Mouse (Mus musculus) heart, postnatal 14 days (tissue): Measurements from ENCODE around the gene Smurf2. TPM values are rescaled to one million over a fixed set of nuclear protein-coding genes. Genes with fewer than 3 reads are reported as not detected.

ENCODE experiments used
- DNase-seq, 2 experiments: peaks; one replicate each; pipeline ENCODE4 v3.0.0; 2021 to 2022
- intact Hi-C: fragments of 180-260 bp; cut with DNase I; formaldehyde crosslinking; loops from one replicate; pipeline ENCODE4 v1.15.1; 2025
- total RNA-seq, 2 experiments: library from RNA; stranded (reverse); gene quantifications; 2 replicates each; pipeline ENCODE4 v1.2.3; 2021

Smurf2 gene
- total RNA-seq, 2 experiments from 2014 or later, result 36.4 to 39.4 TPM

DNA sequence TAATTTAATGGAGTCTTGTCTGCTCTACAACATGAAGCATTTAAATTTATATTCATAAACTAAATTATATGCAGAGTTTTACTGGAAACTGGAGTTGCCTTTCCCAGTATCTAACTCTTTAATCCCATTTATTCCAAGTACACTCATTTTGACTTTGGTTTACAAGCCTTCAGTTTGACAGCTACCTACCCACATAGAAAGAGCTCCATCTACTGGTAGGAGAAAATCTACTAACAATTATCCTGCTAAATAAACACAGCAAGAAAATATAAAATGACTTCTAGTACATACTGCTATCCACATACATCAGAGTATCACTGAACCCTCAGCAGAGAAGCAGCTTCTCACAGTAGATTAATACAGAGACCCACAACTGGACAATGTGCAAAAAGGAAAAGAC, 9.3 kb downstream of the Smurf2 start:
- intact Hi-C loops, result loop anchor here (2.0 kb wide), 1 partner anchor 58 kb away; no protein-coding TSS in a partner anchor
- DNase-seq, result no peak

DNA sequence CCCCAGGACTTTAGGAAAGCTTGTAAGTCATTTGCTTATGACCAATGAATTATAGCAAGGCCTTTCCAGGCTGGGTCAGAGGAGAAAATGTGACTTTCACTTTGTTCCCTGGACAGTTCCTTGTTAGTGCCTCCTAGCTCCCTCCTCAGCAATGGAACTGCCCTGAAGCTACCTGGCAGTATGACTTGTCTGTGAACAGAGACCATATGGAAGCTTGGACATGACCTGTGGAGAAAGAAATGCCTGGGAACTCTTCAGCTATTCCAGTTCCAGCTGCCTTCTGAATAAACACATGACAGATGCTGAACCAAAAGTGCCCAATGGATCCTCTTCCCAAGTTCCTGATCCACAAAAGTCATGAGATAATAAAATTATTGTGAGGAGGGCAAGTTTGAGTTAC, 12.5 kb downstream of the Smurf2 start:
- intact Hi-C loops, result loop anchor here (5.0 kb wide), 1 partner anchor 36 kb away; no protein-coding TSS in a partner anchor
- no peak for DNase-seq

DNA sequence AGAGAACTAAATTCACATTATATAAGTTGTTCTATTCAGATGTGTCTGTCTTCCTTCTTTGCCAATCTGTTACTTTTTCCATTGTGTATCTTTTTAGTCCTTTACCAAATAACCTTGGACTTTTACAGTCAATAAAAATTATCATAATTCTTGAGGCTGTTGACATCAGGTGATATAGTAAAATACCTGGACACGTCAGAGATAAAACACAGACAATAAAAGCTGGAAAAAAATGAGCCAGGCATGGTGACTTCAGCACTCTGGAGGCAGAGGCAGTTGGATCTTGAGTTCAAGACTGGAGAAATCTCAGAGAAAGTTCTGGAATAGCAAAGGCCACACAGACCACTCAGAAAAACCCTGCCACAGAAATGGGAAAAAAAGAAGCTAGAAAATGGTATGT, 13.3 kb downstream of the Smurf2 start:
- no peak for DNase-seq
- intact Hi-C loops, result loop anchor here (5.0 kb wide), 1 partner anchor 35 kb away; no protein-coding TSS in a partner anchor

DNA sequence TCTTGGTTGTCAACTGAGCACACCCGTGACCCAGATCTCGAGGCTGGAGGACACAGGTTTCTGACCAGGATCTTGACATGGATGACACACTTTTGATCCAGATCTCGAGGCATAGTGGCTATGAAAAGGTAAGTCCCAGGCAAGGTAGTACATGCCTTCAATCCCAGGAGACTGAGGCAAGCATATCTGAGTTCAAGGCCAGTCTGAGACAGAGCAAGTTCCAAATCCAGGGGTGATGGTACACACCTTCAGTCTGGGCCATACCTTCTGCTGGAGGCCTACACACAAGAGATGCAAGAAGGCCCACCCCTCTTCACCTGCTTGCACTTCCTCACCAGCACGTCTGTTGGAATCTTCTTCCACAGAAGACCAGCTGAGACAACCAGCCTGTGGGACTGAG, 14.8 kb downstream of the Smurf2 start:
- no peak for DNase-seq
- intact Hi-C loops, result loop anchor here (5.0 kb wide), 1 partner anchor 33 kb away; no protein-coding TSS in a partner anchor

DNA sequence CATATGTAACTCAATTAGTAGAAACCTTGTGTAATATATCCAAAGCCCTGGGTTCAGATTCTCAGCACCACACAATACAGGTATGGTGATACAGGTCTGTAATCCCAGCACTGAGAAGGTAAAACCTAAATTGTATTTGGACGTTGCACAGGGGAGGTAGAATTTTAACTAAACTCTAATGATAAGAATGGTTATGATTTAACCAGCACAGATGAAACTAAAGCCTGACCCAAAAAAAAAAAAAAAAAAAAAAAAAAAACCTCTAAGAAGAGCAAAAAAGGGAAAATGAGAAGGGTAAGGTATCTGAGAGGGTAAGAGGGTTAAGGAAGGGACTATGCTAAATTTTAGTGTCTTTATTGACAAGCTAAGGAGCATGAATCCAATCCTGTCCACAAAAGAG, 20.7 kb downstream of the Smurf2 start:
- DNase-seq, result no peak
- intact Hi-C loops, result no loop called here

DNA sequence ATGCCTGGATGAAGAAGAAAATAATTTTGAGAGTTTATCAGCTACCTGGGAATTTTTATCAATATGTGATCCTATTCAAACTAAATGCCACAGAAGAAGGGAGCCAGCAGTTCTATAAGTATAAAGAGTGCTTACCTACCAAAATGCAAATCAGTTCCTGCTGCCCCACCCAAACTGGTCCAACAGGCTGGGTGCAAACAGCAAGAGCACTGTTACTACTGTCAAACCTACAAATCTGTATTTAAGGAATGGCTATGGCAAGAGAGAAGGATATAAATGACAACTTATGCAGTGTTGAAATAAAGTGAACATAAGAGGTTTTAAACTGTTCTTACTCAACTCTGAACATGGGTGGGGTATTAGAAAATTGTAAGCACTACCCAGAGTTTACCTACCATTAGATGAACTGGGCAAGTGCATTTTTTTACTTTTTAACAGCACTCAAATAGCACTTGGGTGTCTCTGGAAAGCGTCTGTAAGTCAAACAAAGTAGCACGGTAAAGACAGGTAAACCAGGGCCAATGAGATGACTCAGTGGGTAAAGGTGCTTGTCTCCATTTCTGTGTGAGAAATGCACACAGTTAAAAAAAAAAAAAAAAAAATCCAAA, 23.9 kb downstream of the Smurf2 start:
- no peak for DNase-seq
- intact Hi-C loops, result no loop called here

DNA sequence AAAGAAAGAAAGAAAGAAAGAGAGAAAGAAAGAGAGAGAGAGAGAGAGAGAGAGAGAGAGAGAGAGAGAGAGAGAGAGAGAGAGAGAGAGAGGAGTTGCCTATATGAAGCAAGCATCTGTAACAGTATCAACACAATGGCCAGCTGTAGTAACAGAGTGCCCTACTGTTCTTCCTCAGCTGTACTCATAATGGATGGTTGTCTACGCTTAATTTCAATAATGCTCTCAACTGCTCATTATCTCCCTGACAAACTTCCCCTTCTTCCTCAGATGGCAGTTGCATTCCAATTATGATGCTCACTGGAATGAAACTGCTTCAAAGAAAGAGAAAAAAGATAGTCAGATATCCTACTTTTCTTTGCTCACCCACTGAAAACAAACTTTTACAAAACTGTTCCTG, 36.9 kb downstream of the Smurf2 start:
- no peak for DNase-seq
- intact Hi-C loops, result no loop called here

DNA sequence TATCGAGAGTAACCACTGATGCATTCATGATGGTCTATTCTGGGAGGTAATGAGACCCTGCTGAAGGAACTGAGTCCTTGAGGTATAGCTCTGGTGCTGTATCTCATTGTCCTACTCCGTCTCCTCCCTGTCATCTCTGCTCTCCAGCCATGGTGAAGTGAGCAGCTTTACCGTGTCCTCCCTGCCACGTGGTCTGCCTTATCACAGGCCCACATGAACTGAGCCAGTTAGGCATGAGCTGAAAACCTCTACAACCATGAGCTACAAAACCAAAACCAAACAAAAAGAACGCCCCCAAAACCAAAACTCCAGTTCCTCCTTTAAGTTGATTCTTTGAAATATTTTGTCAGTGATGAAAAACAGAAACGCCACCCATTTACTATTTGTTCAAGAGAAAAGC, 47.9 kb downstream of the Smurf2 start:
- intact Hi-C loops, result loop anchor here (5.0 kb wide), 1 partner anchor 35 kb away; no protein-coding TSS in a partner anchor
- no peak for DNase-seq

DNA sequence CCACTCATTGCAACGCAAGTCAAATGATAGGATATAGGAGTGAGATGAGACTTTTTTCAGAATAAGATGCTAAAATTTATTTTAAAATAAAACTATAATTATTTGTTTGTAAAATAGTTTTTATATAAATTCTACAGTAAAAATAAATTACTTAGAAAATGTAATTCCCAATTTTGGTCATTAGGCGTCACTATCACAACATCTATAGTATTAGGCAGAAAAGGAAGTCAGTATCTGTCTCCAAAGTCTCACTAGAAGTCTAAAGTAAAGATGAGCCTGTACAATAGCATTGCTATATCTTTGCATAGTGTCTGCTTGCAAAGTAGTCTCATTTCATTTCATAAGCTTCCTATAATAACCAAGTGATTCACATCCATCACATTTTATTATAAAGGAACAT, 69.1 kb downstream of the Smurf2 start:
- intact Hi-C loops, result loop anchor here (1.0 kb wide), 1 partner anchor 129 kb away; no protein-coding TSS in a partner anchor
- no peak for DNase-seq

DNA sequence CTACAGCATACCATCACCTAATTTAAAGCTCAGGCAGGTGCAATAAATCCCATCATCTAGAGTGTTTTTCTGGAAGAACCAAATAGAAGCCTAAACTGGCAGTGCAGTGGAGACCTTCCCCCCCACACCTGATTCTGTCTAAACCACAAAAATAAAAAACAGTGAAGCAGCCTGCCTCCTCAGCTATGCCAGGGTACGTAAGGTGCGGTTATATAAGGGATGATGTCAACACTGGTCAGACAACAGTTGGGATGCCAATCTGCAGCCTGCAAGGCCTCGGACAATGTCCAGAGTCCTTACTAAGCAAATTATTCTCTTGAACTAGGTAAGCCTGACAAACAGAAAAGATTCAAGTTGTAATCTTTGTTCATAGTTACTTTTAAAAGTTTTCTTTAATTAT, 78.5 kb downstream of the Smurf2 start:
- intact Hi-C loops, result no loop called here

DNA sequence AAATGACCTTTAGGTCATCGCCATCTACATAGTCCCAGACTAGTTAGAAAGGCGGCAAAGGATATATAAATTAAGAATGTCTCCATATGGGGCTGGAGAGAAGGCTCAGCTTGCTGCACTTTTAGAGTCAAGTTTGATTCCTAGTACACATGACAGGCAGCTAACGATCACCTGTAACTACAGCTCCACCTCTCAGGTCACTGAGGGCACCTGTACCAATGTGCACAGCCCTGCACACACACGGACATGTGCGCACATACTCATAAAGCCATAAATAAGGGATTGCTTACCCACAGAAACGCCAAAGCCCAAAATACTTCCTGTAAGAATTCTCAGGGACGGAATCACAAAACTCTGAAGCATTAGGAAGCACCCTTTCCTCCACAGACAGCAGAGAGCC, 92.4 kb downstream of the Smurf2 start:
- intact Hi-C loops, result no loop called here
- no peak for DNase-seq

More for the DNA sequence above, 78.5 kb downstream of the Smurf2 start:
- DNase-seq, result no peak

DNA sequence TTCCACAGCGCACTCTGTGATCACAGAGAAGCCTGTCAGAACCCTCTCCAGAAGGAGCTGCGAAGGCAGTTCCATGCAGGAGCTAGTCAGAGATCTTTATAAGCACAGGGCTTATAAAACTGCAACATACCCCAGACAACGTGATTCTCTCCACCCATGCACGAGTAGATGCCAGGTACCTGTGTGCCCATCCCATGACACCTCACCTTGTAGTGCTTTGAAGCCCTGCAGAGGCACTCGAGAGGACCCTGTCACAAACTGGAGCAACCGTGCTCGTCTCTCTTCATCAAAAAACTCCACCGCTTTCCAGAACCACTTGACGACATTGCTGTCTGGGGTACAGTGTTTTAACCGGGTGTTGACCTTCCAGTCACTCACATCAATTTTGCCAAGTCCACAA, 96.1 kb downstream of the Smurf2 start:
- no peak for DNase-seq
- intact Hi-C loops, result no loop called here

DNA sequence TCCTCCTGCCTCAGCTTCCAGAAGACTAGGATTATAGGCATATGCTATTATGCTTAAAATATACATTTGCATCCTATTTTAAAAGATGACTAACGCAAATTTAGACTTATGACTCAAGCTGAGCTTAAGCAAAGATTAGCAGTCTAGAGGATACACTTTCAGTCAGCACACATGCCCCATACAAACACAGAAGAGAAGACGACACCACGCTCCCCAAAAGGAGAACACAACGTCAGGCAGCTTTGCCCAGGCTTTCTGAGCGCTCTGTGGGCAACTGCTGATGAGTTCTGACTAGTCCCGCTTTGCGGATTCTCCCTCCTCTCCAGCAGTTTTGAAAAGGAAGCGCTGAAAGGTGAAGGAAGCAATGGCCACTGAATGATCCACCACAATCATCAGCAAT, 96.8 kb downstream of the Smurf2 start:
- no peak for DNase-seq
- intact Hi-C loops, result no loop called here

DNA sequence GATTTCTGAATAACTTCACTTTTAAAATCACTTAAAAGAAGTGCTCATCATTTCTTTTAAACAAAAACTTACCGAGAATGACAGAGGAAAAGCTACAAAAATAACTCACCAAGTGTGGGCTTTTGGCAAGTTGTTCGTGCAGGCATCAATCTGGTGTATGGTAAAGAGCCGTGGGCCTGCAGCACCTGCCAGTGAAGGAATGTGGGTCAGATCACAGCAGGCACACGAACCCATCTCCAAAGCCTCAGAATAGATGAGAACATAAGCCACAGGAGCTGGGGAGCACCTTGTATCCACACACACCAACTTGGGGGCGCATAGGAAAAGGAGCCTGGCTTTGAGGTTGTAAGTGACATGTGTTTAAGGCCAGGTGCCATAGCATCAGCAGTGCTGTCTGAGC, 97.6 kb downstream of the Smurf2 start:
- intact Hi-C loops, result no loop called here
- DNase-seq, result no peak

DNA sequence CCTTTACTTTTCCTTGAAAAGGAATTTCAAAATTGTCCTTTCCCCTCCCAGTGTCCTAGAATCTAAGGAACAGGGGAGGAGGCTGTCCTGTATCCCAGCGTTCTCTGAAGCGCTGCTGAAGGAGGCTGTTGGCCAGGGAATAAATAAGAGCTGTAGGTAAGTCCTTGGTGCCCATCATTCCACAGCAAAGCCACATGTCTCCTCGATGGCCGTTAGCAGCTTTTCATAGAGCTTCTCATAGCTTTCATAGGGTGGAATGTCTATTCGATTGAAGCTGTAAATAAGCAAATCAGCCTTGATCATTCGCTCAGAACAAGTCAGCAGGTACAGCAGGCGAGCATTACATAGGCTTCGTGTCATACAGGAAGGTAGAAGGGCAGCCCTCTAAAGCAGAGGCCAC, 98.0 kb downstream of the Smurf2 start:
- DNase-seq, result no peak
- intact Hi-C loops, result no loop called here

DNA sequence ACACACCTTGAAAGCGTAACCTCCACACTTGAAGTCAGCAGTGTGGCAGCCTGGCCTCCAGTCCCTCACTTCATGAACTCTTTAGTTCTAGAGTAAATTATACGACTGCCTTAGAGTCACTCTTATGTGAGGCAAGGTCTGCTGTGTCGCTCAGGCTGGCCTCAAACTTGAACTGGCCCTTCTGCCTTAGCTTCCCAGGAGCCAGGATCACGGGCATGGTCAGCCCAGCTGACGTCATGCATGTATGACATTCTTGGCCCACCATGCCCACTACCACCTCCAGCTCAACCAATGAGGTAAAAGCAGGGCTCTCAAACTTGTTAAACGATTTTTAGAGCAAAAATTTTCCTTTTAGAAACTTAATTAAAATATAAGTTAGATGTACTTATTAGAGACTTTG, 99.1 kb downstream of the Smurf2 start:
- intact Hi-C loops, result no loop called here

DNA sequence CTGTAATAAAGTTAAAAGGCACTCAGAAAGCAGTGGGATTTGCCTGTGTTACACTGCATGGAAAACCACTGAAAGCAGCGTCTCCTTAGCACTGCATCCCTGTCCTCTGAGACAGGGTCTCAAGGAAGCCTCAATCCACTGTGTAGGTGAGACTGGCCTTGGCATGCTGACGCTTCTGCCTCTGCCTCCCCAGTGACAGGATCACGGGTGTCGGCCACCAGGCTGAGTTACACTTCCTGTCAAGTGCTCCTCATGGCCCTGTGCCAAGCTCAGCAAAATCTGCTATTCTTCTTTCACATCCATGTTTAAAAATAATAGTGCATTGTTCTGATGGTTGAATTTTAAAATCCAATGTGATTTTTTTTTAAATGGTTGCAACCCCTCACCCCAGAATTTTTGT, 99.5 kb downstream of the Smurf2 start:
- peak; percentile 74 for DNase-seq
- intact Hi-C loops, result no loop called here

More for the DNA sequence above, 99.1 kb downstream of the Smurf2 start:
- DNase-seq, result no peak

DNA sequence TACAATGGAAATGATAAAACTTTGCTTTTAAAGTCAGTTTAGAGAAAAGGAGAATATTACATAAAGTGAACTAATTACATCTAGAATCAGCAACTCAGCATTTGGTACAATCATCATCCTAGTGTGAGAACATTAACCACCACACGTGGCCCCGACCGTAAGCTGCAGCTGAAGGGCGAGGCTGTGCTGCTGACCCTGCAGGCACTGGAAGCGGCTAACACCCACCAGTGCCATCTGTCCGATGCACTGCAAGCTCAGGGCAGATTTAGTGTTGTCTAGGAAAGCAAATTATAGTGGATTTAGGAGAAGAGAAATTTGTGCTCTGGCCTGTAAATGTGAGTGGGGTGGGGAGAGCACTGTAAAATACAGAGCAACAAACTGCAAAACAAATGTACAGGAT, 100.3 kb downstream of the Smurf2 start:
- intact Hi-C loops, result no loop called here
- DNase-seq, result no peak

DNA sequence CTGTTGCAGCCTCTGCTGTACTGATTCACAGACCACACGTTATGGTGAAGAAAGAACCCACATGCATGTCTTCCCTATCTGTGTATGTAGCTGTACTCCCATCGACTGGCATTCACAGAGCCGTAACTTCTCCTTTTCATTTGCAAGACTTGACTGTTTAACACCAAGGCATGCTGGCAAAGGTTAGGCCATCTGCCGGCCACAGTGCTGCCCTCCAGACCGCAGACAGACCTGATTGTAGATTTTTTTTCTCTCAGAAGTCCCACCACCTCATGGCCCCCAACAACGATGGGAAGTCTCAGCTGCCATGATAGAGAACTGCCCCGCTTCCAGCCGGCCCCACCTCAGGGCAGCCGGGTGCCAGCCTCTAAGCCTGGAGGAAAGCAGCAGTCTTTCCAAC, 100.9 kb downstream of the Smurf2 start:
- DNase-seq, result no peak
- intact Hi-C loops, result no loop called here

DNA sequence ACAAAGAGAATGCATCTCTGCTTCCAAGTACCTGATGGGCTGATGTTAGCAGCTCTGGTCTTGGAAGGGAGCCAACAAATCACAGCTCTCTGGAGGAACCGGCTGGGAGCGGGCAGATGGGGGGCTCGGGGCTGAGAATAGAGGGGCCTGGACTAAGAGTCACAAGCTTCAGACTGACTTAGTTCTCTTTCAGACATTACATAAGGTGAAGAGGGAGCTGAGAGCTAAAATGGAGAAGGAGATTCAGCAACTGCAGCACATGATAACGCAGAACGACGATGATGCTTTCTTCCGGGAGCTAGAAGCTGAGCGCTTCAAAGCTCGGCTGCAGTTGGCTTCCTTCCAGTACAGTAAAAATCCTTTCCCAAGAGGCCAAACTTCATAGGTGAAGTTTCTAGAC, 102.2 kb downstream of the Smurf2 start:
- DNase-seq, result no peak
- intact Hi-C loops, result no loop called here

DNA sequence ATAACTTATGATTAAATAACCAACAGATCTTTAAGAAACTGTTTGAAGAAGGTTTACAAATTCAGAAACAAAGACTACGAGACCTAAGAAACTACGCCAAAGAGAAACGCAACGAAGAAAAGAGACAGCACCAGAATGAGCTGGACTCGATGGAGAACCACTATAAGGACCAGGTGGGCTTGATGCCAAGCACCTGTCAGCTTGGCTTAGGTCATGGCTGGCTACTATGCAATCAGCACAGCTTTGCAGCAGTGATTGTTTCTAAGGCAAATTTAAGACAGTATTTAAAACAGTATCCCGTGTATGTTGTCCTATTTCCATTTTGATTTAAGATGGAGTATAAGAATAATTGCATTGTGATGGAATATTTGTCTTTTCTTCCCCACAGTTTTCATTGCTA, 102.7 kb downstream of the Smurf2 start:
- DNase-seq, result no peak
- intact Hi-C loops, result no loop called here

DNA sequence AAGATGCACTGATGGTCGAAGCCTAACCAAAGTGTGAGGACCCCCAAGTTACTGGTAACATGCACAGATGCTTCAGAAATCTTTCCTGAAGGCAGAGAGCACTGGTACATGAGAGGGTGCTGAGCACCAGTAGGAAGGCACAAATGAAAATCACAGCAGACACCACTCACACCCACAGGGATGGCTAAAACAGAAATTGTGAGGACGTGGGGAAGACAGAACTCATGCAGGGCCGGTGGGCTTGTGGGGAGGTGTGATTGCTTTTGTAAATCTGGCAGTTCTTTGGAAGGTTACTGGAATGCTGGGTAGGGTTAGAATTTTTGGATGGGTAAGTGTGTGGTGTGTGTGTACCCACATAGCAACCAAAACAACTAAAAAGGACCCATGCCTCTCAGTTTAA, 103.4 kb downstream of the Smurf2 start:
- intact Hi-C loops, result no loop called here
- DNase-seq, result no peak

DNA sequence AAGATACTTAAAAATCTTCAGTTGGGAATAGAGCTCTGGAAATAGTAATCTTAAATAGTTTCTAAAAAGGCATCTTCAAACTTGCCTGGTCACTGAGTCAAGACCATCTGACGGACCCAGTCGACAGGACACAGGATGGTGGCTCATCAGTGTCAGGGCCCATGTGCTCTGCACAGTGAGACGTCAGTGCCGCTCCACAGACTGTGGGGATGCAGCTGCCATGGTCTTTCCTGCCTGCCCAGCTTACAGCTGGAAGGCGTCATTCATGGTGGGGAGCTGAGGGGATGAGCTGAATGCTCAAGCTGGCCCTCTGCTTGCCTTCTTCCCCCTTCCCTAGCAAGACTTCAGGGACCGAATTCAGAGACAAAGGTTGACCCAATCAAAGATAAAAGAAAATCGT, 104.2 kb downstream of the Smurf2 start:
- DNase-seq, result no peak
- intact Hi-C loops, result no loop called here
